Mouse (Mus musculus) embryonic facial prominence, embryonic 10.5 days (tissue): Measurements from ENCODE around the gene Cds1. TPM values are rescaled to one million over a fixed set of nuclear protein-coding genes. Genes with fewer than 3 reads are reported as not detected.

ENCODE experiments used
- DNase-seq: peaks from one replicate; pipeline ENCODE4 v3.0.0-alpha.2; 2017; ENCODE audit warnings: low spot score
- H3K27ac ChIP-seq: fragments of 300-500 bp; sonication (generic); replicated peaks from 2 replicates; pipeline ENCODE4 v1.5.1; 2016; ENCODE audit warnings: mild to moderate bottlenecking
- H3K27me3 ChIP-seq: fragments of 300-500 bp; sonication (generic); replicated peaks from 2 replicates; pipeline ENCODE4 v1.6.1; 2016; ENCODE audit warnings: low read depth, mild to moderate bottlenecking; ENCODE audit not compliant: poor library complexity, severe bottlenecking
- H3K36me3 ChIP-seq: fragments of 300-500 bp; sonication (generic); replicated peaks from 2 replicates; pipeline ENCODE4 v1.6.1; 2016; ENCODE audit warnings: mild to moderate bottlenecking, moderate library complexity
- H3K4me1 ChIP-seq: fragments of 300-500 bp; sonication (generic); 2 replicates; pipeline ENCODE4 v1.6.1; 2016
- H3K4me3 ChIP-seq: fragments of 300-500 bp; sonication (generic); 2 replicates; pipeline ENCODE4 v1.5.1; 2016; ENCODE audit warnings: mild to moderate bottlenecking, moderate library complexity
- H3K9me3 ChIP-seq: fragments of 300-500 bp; sonication (generic); 2 replicates; pipeline ENCODE4 v1.6.1; 2016; ENCODE audit warnings: mild to moderate bottlenecking
- WGBS: fragments of 180-500 bp; shearing (Covaris S2); methylation state at CpG from one replicate; pipeline ENCODE4 v1.1.7; 2016; 5-methylcytosine and 5-hydroxymethylcytosine counted together
- polyA plus RNA-seq: library from polyadenylated mRNA; unstranded; fragments of >200 nt; fragmentation: Nextera tagmentation; extraction: Ambion mirVana; gene quantifications from 2 replicates; pipeline ENCODE4 v1.2.1, GENCODE M21; 2016

Gene Cds1
- 0.74 and 0.78 TPM in 2 replicates for polyA plus RNA-seq

- peak within 1 kb of the TSS; percentile 81 for H3K4me3 ChIP-seq
- DNase-seq: peak; percentile 80
- peaks cover 92% of the 10 kb centered on the region for H3K27me3 ChIP-seq
- no peaks in the 10 kb centered on the region for H3K36me3 ChIP-seq
- H3K4me1 ChIP-seq: peaks cover 25% of the 10 kb centered on the region
- no peaks in the 10 kb centered on the region for H3K9me3 ChIP-seq
- WGBS: under 1% methylated on average over 90 of the region's 91 CpGs
- H3K27ac ChIP-seq: peak within 1 kb of the TSS; percentile 69
Measured at GRCm38 (mm10) chr5:101764554-101765347, at the start of gene Cds1. Gene Cds1 (plus strand): TSS chr5:101765130.

- 91% methylated on average over 9 of the region's 9 CpGs for WGBS
Measured at GRCm38 (mm10) chr5:101724216-101724615, 40.7 kb upstream of the Cds1 start.

GRCm38 (mm10) chr5:101724756-101725155 is 40.2 kb upstream of the Cds1 start:
- WGBS: 95% methylated on average over 16 of the region's 16 CpGs
- H3K4me3 ChIP-seq: no peak overlapping the region
- H3K9me3 ChIP-seq: no peaks in the 10 kb centered on the region
- H3K36me3 ChIP-seq: no peaks in the 10 kb centered on the region
- no peaks in the 10 kb centered on the region for H3K27me3 ChIP-seq
- no peak for DNase-seq
- peaks cover 11% of the 10 kb centered on the region for H3K4me1 ChIP-seq
- no peak overlapping the region for H3K27ac ChIP-seq

More at GRCm38 (mm10) chr5:101724216-101724615, 40.7 kb upstream of the Cds1 start:
- no peak overlapping the region for H3K4me3 ChIP-seq
- H3K27ac ChIP-seq: no peak overlapping the region
- H3K36me3 ChIP-seq: no peaks in the 10 kb centered on the region
- no peak for DNase-seq
- no peaks in the 10 kb centered on the region for H3K27me3 ChIP-seq
- H3K9me3 ChIP-seq: no peaks in the 10 kb centered on the region
- peaks cover 11% of the 10 kb centered on the region for H3K4me1 ChIP-seq

- Histone ChIP-seq H3K36me3 (no peaks in the 10 kb centered on the region), H3K4me3 (no peak overlapping the region), H3K9me3 (no peaks in the 10 kb centered on the region), H3K27me3 (no peaks in the 10 kb centered on the region), H3K27ac (no peak overlapping the region), H3K4me1 (peaks cover 5% of the 10 kb centered on the region)
- WGBS: 82% methylated on average over 8 of the region's 8 CpGs
- no peak for DNase-seq
Measured at GRCm38 (mm10) chr5:101725703-101726102, 39.2 kb upstream of the Cds1 start.

- Histone ChIP-seq H3K36me3 (no peaks in the 10 kb centered on the region), H3K9me3 (no peaks in the 10 kb centered on the region), H3K27ac (no peak overlapping the region), H3K4me3 (no peak overlapping the region), H3K27me3 (no peaks in the 10 kb centered on the region), H3K4me1 (no peaks in the 10 kb centered on the region)
- DNase-seq: no peak
- WGBS: 84% methylated on average over 6 of the region's 6 CpGs
Measured at GRCm38 (mm10) chr5:101726371-101726770, 38.6 kb upstream of the Cds1 start.

GRCm38 (mm10) chr5:101728304-101728905 is 36.5 kb upstream of the Cds1 start:
- H3K4me1 ChIP-seq: no peaks in the 10 kb centered on the region
- H3K9me3 ChIP-seq: no peaks in the 10 kb centered on the region
- no peak overlapping the region for H3K4me3 ChIP-seq
- no peak overlapping the region for H3K27ac ChIP-seq
- no peaks in the 10 kb centered on the region for H3K27me3 ChIP-seq
- no peaks in the 10 kb centered on the region for H3K36me3 ChIP-seq
- DNase-seq: no peak
- WGBS: 76% methylated on average over 8 of the region's 8 CpGs

GRCm38 (mm10) chr5:101737341-101737740 is 27.6 kb upstream of the Cds1 start:
- Histone ChIP-seq H3K9me3 (no peaks in the 10 kb centered on the region), H3K27me3 (no peaks in the 10 kb centered on the region), H3K36me3 (no peaks in the 10 kb centered on the region), H3K4me3 (no peak overlapping the region), H3K27ac (no peak overlapping the region), H3K4me1 (no peaks in the 10 kb centered on the region)
- 85% methylated on average over 3 of the region's 3 CpGs for WGBS
- no peak for DNase-seq

GRCm38 (mm10) chr5:101740471-101741223 is 24.3 kb upstream of the Cds1 start:
- Histone ChIP-seq H3K4me3 (no peak overlapping the region), H3K27ac (no peak overlapping the region), H3K4me1 (no peaks in the 10 kb centered on the region), H3K27me3 (no peaks in the 10 kb centered on the region), H3K36me3 (no peaks in the 10 kb centered on the region), H3K9me3 (no peaks in the 10 kb centered on the region)
- WGBS: 85% methylated on average over 16 of the region's 16 CpGs
- DNase-seq: no peak

- no peak for DNase-seq
- no peaks in the 10 kb centered on the region for H3K4me1 ChIP-seq
- no peaks in the 10 kb centered on the region for H3K9me3 ChIP-seq
- no peak overlapping the region for H3K27ac ChIP-seq
- H3K4me3 ChIP-seq: no peak overlapping the region
- H3K27me3 ChIP-seq: no peaks in the 10 kb centered on the region
- 92% methylated on average over 4 of the region's 4 CpGs for WGBS
- H3K36me3 ChIP-seq: no peaks in the 10 kb centered on the region
Measured at GRCm38 (mm10) chr5:101741224-101741591, 23.7 kb upstream of the Cds1 start.

- no peak overlapping the region for H3K27ac ChIP-seq
Measured at GRCm38 (mm10) chr5:101742014-101742413, 22.9 kb upstream of the Cds1 start.

GRCm38 (mm10) chr5:101742425-101742824 is 22.5 kb upstream of the Cds1 start:
- no peak overlapping the region for H3K4me3 ChIP-seq
- 92% methylated on average over 8 of the region's 8 CpGs for WGBS

More at GRCm38 (mm10) chr5:101742014-101742413, 22.9 kb upstream of the Cds1 start:
- 95% methylated on average over 2 of the region's 2 CpGs for WGBS
- no peak for DNase-seq
- Histone ChIP-seq H3K4me1 (no peaks in the 10 kb centered on the region), H3K27me3 (no peaks in the 10 kb centered on the region), H3K4me3 (no peak overlapping the region), H3K36me3 (no peaks in the 10 kb centered on the region), H3K9me3 (no peaks in the 10 kb centered on the region)

GRCm38 (mm10) chr5:101744886-101745285 is 20.0 kb upstream of the Cds1 start:
- Histone ChIP-seq H3K4me3 (no peak overlapping the region), H3K27me3 (no peaks in the 10 kb centered on the region), H3K4me1 (no peaks in the 10 kb centered on the region), H3K36me3 (no peaks in the 10 kb centered on the region), H3K9me3 (no peaks in the 10 kb centered on the region), H3K27ac (no peak overlapping the region)
- WGBS: 74% methylated on average over 6 of the region's 6 CpGs
- DNase-seq: no peak

More at GRCm38 (mm10) chr5:101742425-101742824, 22.5 kb upstream of the Cds1 start:
- H3K27ac ChIP-seq: no peak overlapping the region
- H3K9me3 ChIP-seq: no peaks in the 10 kb centered on the region
- no peaks in the 10 kb centered on the region for H3K4me1 ChIP-seq
- no peaks in the 10 kb centered on the region for H3K27me3 ChIP-seq
- no peaks in the 10 kb centered on the region for H3K36me3 ChIP-seq
- DNase-seq: no peak
